Mouse (Mus musculus) kidney, embryonic 14.5 days (tissue): ENCODE measurements around the gene Sos1. TPM values are rescaled to one million over a fixed set of nuclear protein-coding genes. Genes with fewer than 3 reads are reported as not detected.
A peak's percentile ranks its signal among the peaks of the same experiment; 100 is the strongest.

Source experiments
- ATAC-seq: fragments of 200-750 bp; cut with Nextera tagmentation; 2 replicates; pipeline ENCODE4 v1.8.0; 2017; ENCODE audit warnings: moderate number of reproducible peaks, mild to moderate bottlenecking, moderate TSS enrichment, moderate library complexity; ENCODE audit not compliant: low FRiP score, low TSS enrichment
- H3K27ac ChIP-seq: fragments of 300-500 bp; sonication (generic); 2 replicates; pipeline ENCODE4 v1.5.1; 2014; ENCODE audit warnings: low read depth, mild to moderate bottlenecking, low read length, moderate library complexity, mixed read lengths
- H3K27me3 ChIP-seq: fragments of 300-500 bp; sonication (generic); 2 replicates; pipeline ENCODE4 v1.6.1; 2014; ENCODE audit warnings: mild to moderate bottlenecking, low read length; ENCODE audit not compliant: control insufficient read depth, insufficient read depth
- H3K36me3 ChIP-seq: fragments of 300-500 bp; sonication (generic); 2 replicates; pipeline ENCODE4 v1.6.1; 2014; ENCODE audit warnings: low read length, mixed read lengths; ENCODE audit not compliant: control insufficient read depth, insufficient read depth
- H3K4me1 ChIP-seq: fragments of 300-500 bp; sonication (generic); 2 replicates; pipeline ENCODE4 v1.6.1; 2014; ENCODE audit warnings: low read length, mixed read lengths; ENCODE audit not compliant: control insufficient read depth, insufficient read depth
- H3K4me2 ChIP-seq: fragments of 300-500 bp; sonication (generic); replicated peaks from 2 replicates; pipeline ENCODE4 v1.6.1; 2014; ENCODE audit warnings: low read depth, mild to moderate bottlenecking, low read length
- H3K4me3 ChIP-seq: fragments of 300-500 bp; sonication (generic); 2 replicates; pipeline ENCODE4 v1.5.1; 2014; ENCODE audit warnings: mild to moderate bottlenecking, low read length
- H3K9ac ChIP-seq: fragments of 300-500 bp; sonication (generic); 2 replicates; pipeline ENCODE4 v1.6.1; 2014; ENCODE audit warnings: low read depth, mild to moderate bottlenecking, low read length, moderate library complexity
- H3K9me3 ChIP-seq: fragments of 300-500 bp; sonication (generic); 2 replicates; pipeline ENCODE4 v1.6.1; 2016; ENCODE audit warnings: low read length; ENCODE audit not compliant: control insufficient read depth
- WGBS: fragments of 180-500 bp; shearing (Covaris S2); extraction: QIAGEN DNeasy Blood & Tissue Kit; methylation state at CpG from one replicate; pipeline ENCODE4 v1.1.7; 2014; 5-methylcytosine and 5-hydroxymethylcytosine counted together
- polyA plus RNA-seq: library from polyadenylated mRNA; unstranded; fragments of >200 nt; fragmentation: Nextera tagmentation; extraction: Ambion mirVana; gene quantifications from 2 replicates; pipeline ENCODE4 v1.2.1, GENCODE M21; 2014

Sos1 gene
- 8.6 and 9.2 TPM in 2 replicates for polyA plus RNA-seq

DNA sequence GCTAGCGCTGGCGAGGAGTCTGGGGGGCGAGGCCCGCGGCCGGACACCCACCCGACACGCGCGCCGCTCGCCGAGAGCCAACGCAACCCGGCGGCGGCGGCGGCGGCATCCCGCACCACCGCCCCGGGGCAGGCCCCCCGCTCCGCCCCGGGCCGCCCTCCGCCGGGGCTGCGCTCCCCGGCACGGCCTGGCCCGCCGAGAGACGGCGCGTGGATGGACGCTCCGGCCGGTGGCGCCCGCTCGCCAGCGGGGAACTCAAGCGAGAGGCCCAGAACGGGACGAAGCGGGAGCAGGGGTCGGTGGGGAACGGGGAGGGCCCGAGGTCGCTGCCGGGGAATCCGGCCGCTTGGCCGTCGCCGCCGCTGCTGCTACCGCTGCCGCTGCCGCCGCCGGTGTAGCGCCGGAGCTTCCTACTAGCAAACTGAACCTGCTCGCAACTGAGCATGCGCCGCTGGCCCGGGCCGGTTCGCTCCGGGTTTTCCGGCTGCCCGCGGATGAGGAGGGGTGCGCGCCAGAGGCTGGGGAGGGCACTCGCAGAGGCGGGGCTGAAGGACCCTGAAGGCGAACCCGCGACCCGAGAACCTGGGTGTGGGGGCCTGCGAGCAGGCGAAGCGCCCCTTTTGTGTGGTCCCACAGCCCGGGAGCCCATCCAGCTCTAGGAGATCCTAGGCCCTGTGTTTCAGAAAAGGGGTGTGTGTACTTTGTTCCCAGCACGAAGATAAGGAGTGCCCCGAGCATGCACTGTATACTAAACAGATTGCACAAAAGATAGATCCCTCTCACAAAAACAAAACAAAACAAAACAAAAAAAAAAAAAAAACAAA is at the start of gene Sos1:
Gene Sos1, minus strand, starts transcription at position 423 of the 824 bp plus-strand sequence.
- H3K9me3 ChIP-seq = no peaks in the 10 kb centered on the region
- peak within 1 kb of the TSS; percentile 94 for H3K4me3 ChIP-seq
- WGBS = 0% methylated on average over 63 of the region's 90 CpGs
- H3K27ac ChIP-seq = peak within 1 kb of the TSS; percentile 95
- H3K27me3 ChIP-seq = no peaks in the 10 kb centered on the region
- H3K9ac ChIP-seq = peak within 1 kb of the TSS; percentile 96
- ATAC-seq = peak; percentile 82
- H3K4me2 ChIP-seq = peak within 1 kb of the TSS; percentile 49
- no peaks in the 10 kb centered on the region; the same call in 1 of the 2 replicates for H3K36me3 ChIP-seq
- peaks cover 17% of the 10 kb centered on the region; the same call in 1 of the 2 replicates for H3K4me1 ChIP-seq

DNA sequence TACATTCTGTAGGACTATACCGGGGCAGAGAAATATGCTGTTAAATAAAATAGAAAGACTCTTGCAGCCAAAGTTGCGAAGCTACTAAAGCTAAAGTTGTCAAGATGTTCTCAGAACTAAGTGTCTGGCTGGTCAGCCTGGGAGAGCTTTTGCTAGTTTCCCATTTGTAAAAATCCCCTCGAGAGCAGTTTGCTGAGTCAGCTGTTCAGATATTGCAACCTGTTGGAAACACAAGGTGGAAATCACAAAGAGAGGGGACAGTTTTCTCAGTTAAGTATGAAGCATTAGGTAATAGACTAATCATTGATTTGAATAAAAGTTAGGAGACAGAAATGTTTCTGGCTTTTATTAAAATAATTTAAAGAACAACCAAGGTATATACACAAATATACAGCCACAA is 43.0 kb upstream of the Sos1 start:
- no peak overlapping the region for H3K27ac ChIP-seq
- H3K4me2 ChIP-seq = no peak overlapping the region
- no peaks in the 10 kb centered on the region for H3K27me3 ChIP-seq
- H3K9me3 ChIP-seq = no peaks in the 10 kb centered on the region
- WGBS = 89% methylated on average over 3 of the region's 3 CpGs
- no peak overlapping the region for H3K4me3 ChIP-seq
- ATAC-seq = no peak
- H3K9ac ChIP-seq = no peak overlapping the region
- H3K36me3 ChIP-seq = no peaks in the 10 kb centered on the region
- no peaks in the 10 kb centered on the region for H3K4me1 ChIP-seq

DNA sequence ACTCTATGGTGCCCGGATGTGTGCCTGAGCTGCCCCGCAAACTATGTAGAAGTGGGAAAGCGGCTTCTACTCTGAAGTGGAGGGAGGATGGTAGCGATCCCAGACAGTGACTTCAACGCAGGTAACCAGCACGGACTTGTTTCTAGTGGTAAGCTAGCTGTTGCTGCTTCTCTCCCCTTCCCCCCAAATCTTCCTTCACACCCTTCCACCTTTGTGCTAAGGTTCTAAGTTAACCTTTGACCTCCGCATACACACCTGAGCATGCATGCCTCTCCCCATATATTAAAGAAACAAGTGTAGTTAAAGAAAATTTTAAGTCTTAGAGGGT is 41.9 kb upstream of the Sos1 start:
- Histone ChIP-seq H3K4me3 (no peak overlapping the region), H3K9ac (no peak overlapping the region), H3K9me3 (no peaks in the 10 kb centered on the region), H3K36me3 (no peaks in the 10 kb centered on the region), H3K27me3 (no peaks in the 10 kb centered on the region), H3K27ac (no peak overlapping the region), H3K4me1 (no peaks in the 10 kb centered on the region), H3K4me2 (no peak overlapping the region)
- 76% methylated on average over 7 of the region's 7 CpGs for WGBS
- no peak for ATAC-seq

DNA sequence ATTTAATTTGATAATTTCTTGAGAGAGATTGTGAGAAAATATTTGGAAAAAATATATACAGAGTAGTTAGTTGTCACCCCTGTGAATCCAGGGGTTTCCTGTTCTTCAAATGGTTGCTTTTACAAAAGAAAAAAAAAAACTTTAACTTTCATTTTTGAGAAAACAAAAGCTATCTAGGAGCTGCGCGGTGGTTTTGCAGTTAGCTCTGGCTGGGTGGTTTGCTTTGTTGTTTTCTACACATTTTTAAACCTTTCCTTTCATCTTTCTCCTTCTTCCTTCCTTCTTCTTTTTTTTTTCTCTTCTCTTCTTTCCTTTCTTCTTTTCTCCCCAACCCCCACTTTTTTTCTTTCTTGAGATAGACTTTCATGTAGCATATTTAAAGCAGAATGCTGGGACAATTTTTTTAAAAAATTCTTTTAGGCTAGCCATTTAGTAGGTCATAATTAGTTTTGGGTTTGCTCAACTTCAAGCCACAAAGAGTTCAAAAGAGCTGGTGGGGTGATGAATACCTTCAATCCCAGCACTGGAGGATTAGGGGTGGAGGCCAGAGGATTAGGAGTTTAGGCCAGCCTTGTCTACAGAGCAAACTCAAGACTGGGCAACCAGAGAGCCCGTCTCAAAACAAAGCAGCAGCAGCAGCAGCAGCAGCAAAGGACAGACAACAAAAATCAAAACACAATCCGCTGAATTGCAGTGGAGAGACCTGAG is 41.4 kb upstream of the Sos1 start:
- H3K4me1 ChIP-seq = no peaks in the 10 kb centered on the region
- no peak for ATAC-seq
- WGBS = 78% methylated on average over 4 of the region's 4 CpGs
- H3K4me2 ChIP-seq = no peak overlapping the region
- no peak overlapping the region for H3K27ac ChIP-seq
- H3K36me3 ChIP-seq = no peaks in the 10 kb centered on the region
- H3K27me3 ChIP-seq = no peaks in the 10 kb centered on the region
- H3K9me3 ChIP-seq = no peaks in the 10 kb centered on the region
- H3K9ac ChIP-seq = no peak overlapping the region
- no peak overlapping the region for H3K4me3 ChIP-seq

DNA sequence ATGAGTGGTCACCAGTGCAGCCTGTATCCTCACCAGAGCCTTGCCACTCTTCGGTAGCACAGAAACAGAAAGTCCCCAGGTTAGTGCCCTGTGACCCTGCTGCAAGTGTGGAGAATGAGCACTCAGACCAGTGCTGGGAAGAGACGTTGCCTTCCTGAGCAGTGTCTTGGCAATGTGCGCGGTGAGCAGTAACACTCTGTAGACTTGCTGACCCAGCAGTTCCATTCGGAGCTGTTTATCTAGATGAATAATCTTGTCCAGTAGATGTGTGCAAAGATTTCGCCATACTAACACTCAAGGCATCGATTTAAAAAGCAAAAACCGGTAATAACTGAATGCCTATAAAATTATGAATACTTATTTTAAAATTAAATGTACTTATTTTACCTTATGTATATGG is 40.3 kb upstream of the Sos1 start:
- H3K27me3 ChIP-seq = no peaks in the 10 kb centered on the region
- no peaks in the 10 kb centered on the region for H3K9me3 ChIP-seq
- no peak overlapping the region for H3K27ac ChIP-seq
- no peak overlapping the region for H3K4me3 ChIP-seq
- no peaks in the 10 kb centered on the region for H3K4me1 ChIP-seq
- H3K9ac ChIP-seq = no peak overlapping the region
- WGBS = 75% methylated on average over 8 of the region's 8 CpGs
- H3K4me2 ChIP-seq = no peak overlapping the region
- ATAC-seq = no peak
- no peaks in the 10 kb centered on the region for H3K36me3 ChIP-seq

DNA sequence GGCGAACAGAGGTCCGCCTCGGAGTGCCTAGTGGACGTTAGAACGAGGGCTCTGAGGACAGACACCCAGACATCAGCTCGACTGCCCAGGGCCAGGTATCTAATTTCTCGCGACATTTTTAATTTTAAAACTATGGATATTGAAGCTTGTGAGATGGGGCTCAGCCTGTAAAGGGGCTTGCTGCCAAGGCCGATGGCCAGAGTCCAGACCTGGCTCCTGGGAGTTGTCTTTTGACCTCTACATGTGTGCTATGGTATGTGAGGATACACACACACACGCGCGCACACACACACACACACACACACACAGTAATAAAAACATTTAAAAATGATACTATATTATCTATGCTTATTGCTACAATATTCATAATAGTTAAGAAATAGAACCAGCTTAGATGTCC is 38.6 kb upstream of the Sos1 start:
- Histone ChIP-seq H3K4me2 (no peak overlapping the region), H3K9ac (no peak overlapping the region), H3K9me3 (no peaks in the 10 kb centered on the region), H3K36me3 (no peaks in the 10 kb centered on the region), H3K4me3 (no peak overlapping the region), H3K27ac (no peak overlapping the region), H3K4me1 (no peaks in the 10 kb centered on the region), H3K27me3 (no peaks in the 10 kb centered on the region)
- no peak for ATAC-seq
- WGBS = 95% methylated on average over 12 of the region's 12 CpGs

DNA sequence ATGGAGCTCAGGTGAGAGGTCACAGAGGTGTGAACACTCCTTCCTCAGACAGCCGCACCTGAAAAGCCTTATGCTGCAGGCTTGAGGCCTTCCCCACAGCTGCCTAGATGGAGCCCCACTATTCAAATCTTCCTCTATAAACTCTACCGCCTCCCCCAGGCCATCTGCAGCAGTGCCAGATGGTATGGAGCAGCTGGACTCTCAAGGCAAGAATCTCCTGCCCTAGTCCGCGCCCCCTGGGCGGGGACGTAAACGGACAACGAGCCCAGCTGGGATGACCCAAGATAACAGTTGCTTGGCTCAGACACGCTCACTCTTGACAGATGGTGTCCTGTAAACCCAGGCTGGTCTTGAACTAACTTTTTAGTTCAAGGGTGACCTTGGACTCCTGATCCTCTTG is 37.0 kb upstream of the Sos1 start:
- Histone ChIP-seq H3K9ac (no peak overlapping the region), H3K4me2 (no peak overlapping the region), H3K27ac (no peak overlapping the region), H3K36me3 (no peaks in the 10 kb centered on the region), H3K4me3 (no peak overlapping the region), H3K4me1 (no peaks in the 10 kb centered on the region), H3K27me3 (no peaks in the 10 kb centered on the region), H3K9me3 (no peaks in the 10 kb centered on the region)
- 73% methylated on average over 9 of the region's 9 CpGs for WGBS
- no peak for ATAC-seq

DNA sequence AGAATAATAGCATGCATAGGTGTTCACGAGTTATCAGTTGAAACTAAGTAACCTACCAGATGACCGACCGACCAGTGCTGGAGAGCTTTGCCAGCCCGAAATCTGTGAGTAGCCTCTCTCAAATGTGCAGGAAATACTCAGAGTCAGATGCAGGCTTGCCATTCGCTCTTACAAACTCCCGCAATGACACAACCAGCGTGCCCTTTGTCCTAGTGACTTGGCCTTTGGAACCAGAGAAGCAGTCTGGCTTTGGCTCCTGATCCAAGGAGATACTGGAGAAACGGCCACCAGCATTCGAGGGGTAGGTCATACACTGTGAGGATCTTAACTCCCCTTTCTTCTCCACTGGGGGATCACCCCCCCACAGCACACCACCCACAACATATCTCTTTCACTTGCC is 35.7 kb upstream of the Sos1 start:
- no peaks in the 10 kb centered on the region for H3K27me3 ChIP-seq
- no peak for ATAC-seq
- H3K36me3 ChIP-seq = no peaks in the 10 kb centered on the region
- no peaks in the 10 kb centered on the region for H3K4me1 ChIP-seq
- no peak overlapping the region for H3K27ac ChIP-seq
- no peak overlapping the region for H3K9ac ChIP-seq
- no peaks in the 10 kb centered on the region for H3K9me3 ChIP-seq
- no peak overlapping the region for H3K4me3 ChIP-seq
- WGBS = 89% methylated on average over 9 of the region's 9 CpGs
- H3K4me2 ChIP-seq = no peak overlapping the region

DNA sequence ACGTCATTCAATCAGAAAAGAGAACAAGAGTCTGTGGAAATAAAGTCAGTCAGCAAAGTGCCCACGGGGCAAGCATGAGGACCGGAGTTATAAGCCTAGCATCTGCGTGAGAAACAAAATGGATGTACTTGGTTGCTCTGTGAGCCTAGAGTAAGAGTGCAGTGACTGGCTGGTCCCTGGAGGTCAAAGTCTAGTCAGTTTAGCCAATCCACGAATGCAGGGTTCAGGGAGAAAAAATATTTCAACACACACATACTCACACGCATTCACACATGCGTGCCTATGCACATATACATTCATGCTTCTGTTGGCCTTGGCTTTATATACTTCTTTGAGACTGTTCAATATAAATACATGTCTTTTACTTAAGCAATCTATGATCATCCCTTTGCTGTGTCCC is 35.3 kb upstream of the Sos1 start:
- no peak for ATAC-seq
- Histone ChIP-seq H3K4me1 (no peaks in the 10 kb centered on the region), H3K4me3 (no peak overlapping the region), H3K36me3 (no peaks in the 10 kb centered on the region), H3K27me3 (no peaks in the 10 kb centered on the region), H3K4me2 (no peak overlapping the region), H3K27ac (no peak overlapping the region), H3K9ac (no peak overlapping the region), H3K9me3 (no peaks in the 10 kb centered on the region)
- 85% methylated on average over 7 of the region's 7 CpGs for WGBS
